10 mouse cellular contexts compared by ENCODE assay signal in genomic region chr9:45932571-45933415, GRCm38 (mm10). TPM values are rescaled to one million over a fixed set of nuclear protein-coding genes. Genes with fewer than 3 reads are reported as not detected.
DNase-seq lines count a peak whose midpoint lies in the region; ATAC-seq lines count a peak whose summit lies in the region.
"Had no signal": no experiment of that assay in that cellular context is flagged by ENCODE, and none has a peak within 500 bp of the region (broad histone marks: within the 10 kb centered on the region; RNA-seq: fewer than 3 reads in every experiment).

No protein-coding gene starts in this region.

- H3K9ac ChIP-seq in heart, embryonic 13.5 days, result peak overlapping the region; percentile 64
- peak overlapping the region; percentile 35; the same call in 1 of the 2 replicates for H3K9ac ChIP-seq in heart, embryonic 16.5 days (ENCODE audit: low read length)
- H3K9ac ChIP-seq in liver, embryonic 12.5 days, result no peak overlapping the region
- H3K9ac ChIP-seq in midbrain, embryonic 14.5 days (replicated peaks; ENCODE audit: low read length), result no peak overlapping the region

- H3K4me1 ChIP-seq in heart, embryonic 13.5 days, result peaks cover 46% of the 10 kb centered on the region
- peaks cover 26% of the 10 kb centered on the region for H3K4me1 ChIP-seq in heart, embryonic 16.5 days (ENCODE audit: control insufficient read depth, insufficient read depth, low read length)
- peaks cover 18% of the 10 kb centered on the region; the same call in 1 of the 2 replicates for H3K4me1 ChIP-seq in liver, embryonic 12.5 days
- no peaks in the 10 kb centered on the region for H3K4me1 ChIP-seq in midbrain, embryonic 14.5 days (ENCODE audit: control insufficient read depth, insufficient read depth, low read length)

- H3K36me3 ChIP-seq in heart, embryonic 13.5 days, result peaks cover 40% of the 10 kb centered on the region
- peaks cover 29% of the 10 kb centered on the region for H3K36me3 ChIP-seq in heart, embryonic 16.5 days (ENCODE audit: control insufficient read depth, insufficient read depth)
- peaks cover 40% of the 10 kb centered on the region for H3K36me3 ChIP-seq in liver, embryonic 12.5 days
- peaks cover 49% of the 10 kb centered on the region for H3K36me3 ChIP-seq in midbrain, embryonic 14.5 days (ENCODE audit: control insufficient read depth, insufficient read depth, low read length)

- DNase-seq in heart, adult 18-20 months, result no peak
- peak; percentile 25 for DNase-seq in NIH3T3 (ENCODE audit: low read depth)
- DNase-seq in embryo, embryonic 9.5 days (ENCODE audit: extremely low spot score), result no peak
- DNase-seq in midbrain, embryonic 14.5 days, result no peak

- no peaks in the 10 kb centered on the region for H3K9me3 ChIP-seq in heart, embryonic 13.5 days
- no peaks in the 10 kb centered on the region for H3K9me3 ChIP-seq in heart, embryonic 16.5 days (replicated peaks; ENCODE audit: control insufficient read depth, low read length)
- no peaks in the 10 kb centered on the region for H3K9me3 ChIP-seq in liver, embryonic 12.5 days (replicated peaks)
- H3K9me3 ChIP-seq in midbrain, embryonic 14.5 days (ENCODE audit: control insufficient read depth, low read length), result no peaks in the 10 kb centered on the region
- H3K9me3 ChIP-seq: megakaryocyte, embryonic 14.5 days had no signal

- no peak for ATAC-seq in heart, embryonic 13.5 days (ENCODE audit: extremely low read depth, insufficient number of reproducible peaks, low FRiP score, low TSS enrichment)
- ATAC-seq in heart, embryonic 16.5 days (replicated peaks; ENCODE audit: extremely low read depth, insufficient read depth, low FRiP score), result 0 out of 2 replicates have a peak, but pooled peaks have one; percentile 26
- ATAC-seq in liver, embryonic 12.5 days, result no peak
- no peak for ATAC-seq in megakaryocyte-erythroid progenitor cell, adult 5-6 weeks (replicated peaks; ENCODE audit: low FRiP score, low TSS enrichment, poor library complexity, severe bottlenecking)
- ATAC-seq in midbrain, embryonic 14.5 days (ENCODE audit: low FRiP score, low TSS enrichment), result no peak

- peak overlapping the region; percentile 73 for H3K4me2 ChIP-seq in heart, embryonic 13.5 days
- H3K4me2 ChIP-seq in heart, embryonic 16.5 days (ENCODE audit: low read depth, low read length), result peak overlapping the region; percentile 8; the same call in 1 of the 2 replicates
- peak overlapping the region; percentile 3; the same call in 1 of the 2 replicates for H3K4me2 ChIP-seq in liver, embryonic 12.5 days
- no peak overlapping the region for H3K4me2 ChIP-seq in midbrain, embryonic 14.5 days (ENCODE audit: low read length)

- H3K4me3 ChIP-seq in heart, embryonic 13.5 days, result peak overlapping the region; percentile 48
- no peak overlapping the region for H3K4me3 ChIP-seq in heart, embryonic 16.5 days (ENCODE audit: low read length)
- H3K4me3 ChIP-seq in liver, embryonic 12.5 days, result no peak overlapping the region
- no peak overlapping the region for H3K4me3 ChIP-seq in midbrain, embryonic 14.5 days (replicated peaks; ENCODE audit: low read depth, low read length)
- H3K4me3 ChIP-seq: megakaryocyte, embryonic 14.5 days had no signal

- 47% methylated on average over 11 of the region's 11 CpGs for WGBS in heart, embryonic 13.5 days
- WGBS in heart, embryonic 16.5 days, result 44% methylated on average over 11 of the region's 11 CpGs
- WGBS in liver, embryonic 12.5 days (ENCODE audit: insufficient replicate concordance), result 62% methylated on average over 11 of the region's 11 CpGs
- 84% methylated on average over 11 of the region's 11 CpGs for WGBS in midbrain, embryonic 14.5 days

- peak overlapping the region; percentile 8; the same call in 1 of the 2 replicates for H3K27ac ChIP-seq in heart, embryonic 13.5 days (replicated peaks)
- peak overlapping the region; percentile 64 for H3K27ac ChIP-seq in heart, embryonic 16.5 days (ENCODE audit: low read length)
- peak overlapping the region; percentile 56 for H3K27ac ChIP-seq in liver, embryonic 12.5 days
- H3K27ac ChIP-seq in midbrain, embryonic 14.5 days (replicated peaks; ENCODE audit: low read depth, low read length), result no peak overlapping the region

- no peaks in the 10 kb centered on the region for H3K27me3 ChIP-seq in heart, embryonic 13.5 days (replicated peaks)
- no peaks in the 10 kb centered on the region for H3K27me3 ChIP-seq in heart, embryonic 16.5 days (ENCODE audit: control insufficient read depth, insufficient read depth, low read length)
- H3K27me3 ChIP-seq in liver, embryonic 12.5 days (replicated peaks), result peaks cover 23% of the 10 kb centered on the region
- H3K27me3 ChIP-seq in midbrain, embryonic 14.5 days (ENCODE audit: control insufficient read depth, insufficient read depth, low read length), result no peaks in the 10 kb centered on the region

RNA-seq across cellular contexts. Expression of gene Tagln, which starts 3.1 kb away (rescaled TPM):
- 151 and 203 TPM in 2 replicates for polyA plus RNA-seq in heart, embryonic 13.5 days (2015; fragmentation: Nextera tagmentation; extraction: Ambion mirVana)
- 10 to 100 TPM; 68.3 to 71.6 TPM for total RNA-seq in heart, adult 18-20 months (2021)
- 77.9 and 86.2 TPM in 2 replicates for polyA plus RNA-seq in heart, embryonic 16.5 days (2015; fragmentation: Nextera tagmentation; extraction: Ambion mirVana)
- 9.2 and 11.0 TPM in 2 replicates for polyA plus RNA-seq in liver, embryonic 12.5 days (2016; fragmentation: Nextera tagmentation; extraction: Ambion mirVana)
- not detected in 2 replicates for total RNA-seq in megakaryocyte-erythroid progenitor cell, adult 5-6 weeks (2014; fragmentation: Nextera tagmentation)
- not detected in 2 replicates for total RNA-seq in megakaryocyte-erythroid progenitor cell, adult 5-6 weeks (2017)
- polyA plus RNA-seq in midbrain, embryonic 14.5 days (2014; fragmentation: Nextera tagmentation; extraction: Ambion mirVana), result 1.6 and 3.3 TPM in 2 replicates
- total RNA-seq: hematopoietic stem cell, adult 5-6 weeks had no signal

RNA-seq across cellular contexts. Expression of gene Sidt2, which starts 22.3 kb away (rescaled TPM):
- polyA plus RNA-seq in heart, embryonic 13.5 days (2015; fragmentation: Nextera tagmentation; extraction: Ambion mirVana), result 35.5 and 36.3 TPM in 2 replicates
- total RNA-seq in heart, adult 18-20 months (2021), result 10 to 100 TPM; 57.6 to 67.8 TPM
- polyA plus RNA-seq in heart, embryonic 16.5 days (2015; fragmentation: Nextera tagmentation; extraction: Ambion mirVana), result 36.9 and 38.3 TPM in 2 replicates
- polyA plus RNA-seq in liver, embryonic 12.5 days (2016; fragmentation: Nextera tagmentation; extraction: Ambion mirVana), result 31.5 and 33.3 TPM in 2 replicates
- total RNA-seq in megakaryocyte-erythroid progenitor cell, adult 5-6 weeks (2014; fragmentation: Nextera tagmentation), result 45.6 and 50.6 TPM in 2 replicates
- total RNA-seq in megakaryocyte-erythroid progenitor cell, adult 5-6 weeks (2017), result 10.8 and 29.2 TPM in 2 replicates
- 40.3 and 40.5 TPM in 2 replicates for polyA plus RNA-seq in midbrain, embryonic 14.5 days (2014; fragmentation: Nextera tagmentation; extraction: Ambion mirVana)

RNA-seq across cellular contexts. Expression of gene Rnf214, which starts 26.1 kb away (rescaled TPM):
- 40.0 and 40.7 TPM in 2 replicates for polyA plus RNA-seq in heart, embryonic 13.5 days (2015; fragmentation: Nextera tagmentation; extraction: Ambion mirVana)
- total RNA-seq in heart, adult 18-20 months (2021), result 10 to 100 TPM; 31.7 to 35.2 TPM
- polyA plus RNA-seq in heart, embryonic 16.5 days (2015; fragmentation: Nextera tagmentation; extraction: Ambion mirVana), result 38.0 and 42.3 TPM in 2 replicates
- 17.5 and 24.0 TPM in 2 replicates for polyA plus RNA-seq in liver, embryonic 12.5 days (2016; fragmentation: Nextera tagmentation; extraction: Ambion mirVana)
- total RNA-seq in megakaryocyte-erythroid progenitor cell, adult 5-6 weeks (2014; fragmentation: Nextera tagmentation), result 34.7 and 48.2 TPM in 2 replicates
- 22.6 and 26.0 TPM in 2 replicates for total RNA-seq in megakaryocyte-erythroid progenitor cell, adult 5-6 weeks (2017)
- 97.4 and 121 TPM in 2 replicates for polyA plus RNA-seq in midbrain, embryonic 14.5 days (2014; fragmentation: Nextera tagmentation; extraction: Ambion mirVana)

RNA-seq across cellular contexts. Expression of gene Pcsk7, which starts 26.5 kb away (rescaled TPM):
- polyA plus RNA-seq in heart, embryonic 13.5 days (2015; fragmentation: Nextera tagmentation; extraction: Ambion mirVana), result 16.4 TPM in 2 replicates
- total RNA-seq in heart, adult 18-20 months (2021), result 10 to 100 TPM; 13.2 to 13.5 TPM
- polyA plus RNA-seq in heart, embryonic 16.5 days (2015; fragmentation: Nextera tagmentation; extraction: Ambion mirVana), result 18.7 and 19.9 TPM in 2 replicates
- 9.8 and 10.6 TPM in 2 replicates for polyA plus RNA-seq in liver, embryonic 12.5 days (2016; fragmentation: Nextera tagmentation; extraction: Ambion mirVana)
- 17.4 and 24.5 TPM in 2 replicates for total RNA-seq in megakaryocyte-erythroid progenitor cell, adult 5-6 weeks (2014; fragmentation: Nextera tagmentation)
- total RNA-seq in megakaryocyte-erythroid progenitor cell, adult 5-6 weeks (2017), result 11.9 and 15.8 TPM in 2 replicates
- 15.5 and 17.4 TPM in 2 replicates for polyA plus RNA-seq in midbrain, embryonic 14.5 days (2014; fragmentation: Nextera tagmentation; extraction: Ambion mirVana)

Comparison
In these comparisons a context has a peak if more than half of its experiments do, and no peak if none do; other contexts are left out.
1. H3K9ac ChIP-seq: peak in heart, embryonic 13.5 days (single experiment) and heart, embryonic 16.5 days (single experiment); none in liver, embryonic 12.5 days (single experiment) and midbrain, embryonic 14.5 days (single experiment).